Mouse (Mus musculus): ENCODE data around the gene Pear1.

Pear1 gene

GRCm38 (mm10) chr3:87809322-87809962, 14.7 kb downstream of the Pear1 start:
- DNase-seq (ENCODE audit: low spot score): no peak

GRCm38 (mm10) chr3:87804038-87804677, 19.9 kb downstream of the Pear1 start:
- DNase-seq (ENCODE audit: low spot score): no peak

- DNase-seq (ENCODE audit: low spot score): no peak
Observed at GRCm38 (mm10) chr3:87801681-87802080, 22.4 kb downstream of the Pear1 start.

GRCm38 (mm10) chr3:87796736-87797334, 27.3 kb downstream of the Pear1 start, which contains the start of gene Insrr:
Insrr (plus strand) TSS chr3:87796951.
- DNase-seq (ENCODE audit: low spot score): no peak

GRCm38 (mm10) chr3:87795336-87796277, 28.5 kb downstream of the Pear1 start:
- DNase-seq (ENCODE audit: low spot score): no peak

GRCm38 (mm10) chr3:87794922-87795325, 29.2 kb downstream of the Pear1 start, which contains the start of gene Ntrk1:
Ntrk1 (minus strand) TSS chr3:87795162.
- DNase-seq (ENCODE audit: low spot score): no peak

GRCm38 (mm10) chr3:87789768-87790167, 34.3 kb downstream of the Pear1 start:
- DNase-seq (ENCODE audit: low spot score): no peak

GRCm38 (mm10) chr3:87789248-87789647, 34.9 kb downstream of the Pear1 start:
- no peak for DNase-seq (ENCODE audit: low spot score)

GRCm38 (mm10) chr3:87785626-87786214, 38.4 kb downstream of the Pear1 start:
- DNase-seq (ENCODE audit: low spot score): no peak

- DNase-seq (ENCODE audit: low spot score): no peak
Observed at GRCm38 (mm10) chr3:87785156-87785555, 39.0 kb downstream of the Pear1 start.

GRCm38 (mm10) chr3:87783282-87784023, 40.7 kb downstream of the Pear1 start:
- no peak for DNase-seq (ENCODE audit: low spot score)

GRCm38 (mm10) chr3:87779086-87779485, 45.0 kb downstream of the Pear1 start:
- no peak for DNase-seq (ENCODE audit: low spot score)

GRCm38 (mm10) chr3:87778283-87778682, 45.8 kb downstream of the Pear1 start:
- no peak for DNase-seq (ENCODE audit: low spot score)

- no peak for DNase-seq (ENCODE audit: low spot score)
Observed at GRCm38 (mm10) chr3:87771088-87771487, 53.0 kb downstream of the Pear1 start.

- no peak for DNase-seq (ENCODE audit: low spot score)
Observed at GRCm38 (mm10) chr3:87770280-87770679, 53.8 kb downstream of the Pear1 start.

- DNase-seq (ENCODE audit: low spot score): no peak
Observed at GRCm38 (mm10) chr3:87769506-87769905, 54.6 kb downstream of the Pear1 start.

GRCm38 (mm10) chr3:87768844-87769243, 55.3 kb downstream of the Pear1 start:
- peak; percentile 50 for DNase-seq (ENCODE audit: low spot score)

GRCm38 (mm10) chr3:87768431-87768830, 55.7 kb downstream of the Pear1 start:
- no peak for DNase-seq (ENCODE audit: low spot score)

- no peak for DNase-seq (ENCODE audit: low spot score)
Observed at GRCm38 (mm10) chr3:87767764-87768163, 56.3 kb downstream of the Pear1 start.

GRCm38 (mm10) chr3:87766284-87766667, 57.8 kb downstream of the Pear1 start:
- no peak for DNase-seq (ENCODE audit: low spot score)
